Mouse (Mus musculus): Measurements from ENCODE around the gene Gse1.

Gse1 gene

GRCm38 (mm10) chr8:120497503-120497946 is 269.3 kb downstream of the Gse1 start:
- POLR2A ChIA-PET, result interaction anchor here in 2 of 4 experiments (0.6 to 2.4 kb wide), 4 partner anchors 11 to 37 kb away, joined by 3 to 18 read pairs (median 5); no protein-coding TSS in a partner anchor
- CTCF ChIA-PET, result interaction anchor here in 1 of 4 experiments (0.6 to 0.7 kb wide), 2 partner anchors 153 to 171 kb away, joined by 3 to 8 read pairs; no protein-coding TSS in a partner anchor

GRCm38 (mm10) chr8:120498349-120498831 is 270.1 kb downstream of the Gse1 start:
- CTCF ChIA-PET, result interaction anchor here in 2 of 4 experiments (1.0 to 1.1 kb wide), 3 partner anchors 10 to 210 kb away, joined by 3 read pairs; no protein-coding TSS in a partner anchor
- POLR2A ChIA-PET, result interaction anchor here in 3 of 4 experiments (0.6 to 2.4 kb wide), 16 partner anchors 8 to 1417 kb away, joined by 3 to 18 read pairs (median 4); no protein-coding TSS in a partner anchor

- POLR2A ChIA-PET, result interaction anchor here in 3 of 4 experiments (0.5 to 2.4 kb wide), 18 partner anchors 9 to 1417 kb away, joined by 3 to 18 read pairs (median 4); no protein-coding TSS in a partner anchor
- CTCF ChIA-PET, result interaction anchor here in 2 of 4 experiments (1.0 to 1.1 kb wide), 3 partner anchors 10 to 211 kb away, joined by 3 read pairs; no protein-coding TSS in a partner anchor
Measured at GRCm38 (mm10) chr8:120498926-120499605, 270.8 kb downstream of the Gse1 start.

GRCm38 (mm10) chr8:120500701-120501261 is 272.5 kb downstream of the Gse1 start:
- POLR2A ChIA-PET, result interaction anchor here in 2 of 4 experiments (0.9 to 23.4 kb wide), 15 partner anchors 8 to 93 kb away, joined by 3 to 418 read pairs (median 5); no protein-coding TSS in a partner anchor

GRCm38 (mm10) chr8:120501426-120501825 is 273.2 kb downstream of the Gse1 start:
- ChIA-PET CTCF (interaction anchor here (0.6 to 1.5 kb wide), 8 partner anchors 8 to 95 kb away, joined by 3 to 9 read pairs (median 4); no protein-coding TSS in a partner anchor), POLR2A (interaction anchor here in 3 of 4 experiments (0.6 to 23.4 kb wide), 23 partner anchors 8 to 1759 kb away, joined by 3 to 418 read pairs (median 4); no protein-coding TSS in a partner anchor)

More at GRCm38 (mm10) chr8:120500701-120501261, 272.5 kb downstream of the Gse1 start:
- CTCF ChIA-PET, result interaction anchor here (0.6 to 1.5 kb wide), 4 partner anchors 9 to 35 kb away, joined by 3 to 9 read pairs (median 6); no protein-coding TSS in a partner anchor

GRCm38 (mm10) chr8:120502428-120502827 is 274.2 kb downstream of the Gse1 start:
- POLR2A ChIA-PET, result interaction anchor here in 3 of 4 experiments (0.6 to 23.4 kb wide), 11 partner anchors 8 to 101 kb away, joined by 3 to 418 read pairs (median 3); no protein-coding TSS in a partner anchor
- CTCF ChIA-PET, result interaction anchor here in 3 of 4 experiments (0.6 to 1.2 kb wide), 4 partner anchors 10 to 225 kb away, joined by 3 to 11 read pairs (median 4); no protein-coding TSS in a partner anchor

GRCm38 (mm10) chr8:120504251-120505081 is 276.2 kb downstream of the Gse1 start:
- CTCF ChIA-PET, result interaction anchor here (0.5 to 1.8 kb wide), 20 partner anchors 9 to 1074 kb away, joined by 3 to 7 read pairs (median 3); partner anchors contain the start of gene Fbxo31 (in 1 of the 4)

GRCm38 (mm10) chr8:120505082-120505511 is 276.8 kb downstream of the Gse1 start:
- CTCF ChIA-PET, result interaction anchor here in 3 of 4 experiments (0.6 to 1.8 kb wide), 12 partner anchors 8 to 1073 kb away, joined by 3 to 7 read pairs (median 3); partner anchors contain the start of gene Fbxo31 (in 1 of the 3)
- POLR2A ChIA-PET, result interaction anchor here in 3 of 4 experiments (0.6 to 23.4 kb wide), 28 partner anchors 8 to 170 kb away, joined by 3 to 418 read pairs (median 4); no protein-coding TSS in a partner anchor

More at GRCm38 (mm10) chr8:120504251-120505081, 276.2 kb downstream of the Gse1 start:
- POLR2A ChIA-PET, result interaction anchor here in 3 of 4 experiments (0.6 to 23.4 kb wide), 32 partner anchors 8 to 421 kb away, joined by 3 to 418 read pairs (median 4); no protein-coding TSS in a partner anchor

GRCm38 (mm10) chr8:120505619-120506310 is 277.5 kb downstream of the Gse1 start:
- CTCF ChIA-PET, result interaction anchor here in 3 of 4 experiments (0.8 to 1.8 kb wide), 8 partner anchors 13 to 141 kb away, joined by 3 to 7 read pairs (median 4); no protein-coding TSS in a partner anchor

GRCm38 (mm10) chr8:120506562-120506961 is 278.3 kb downstream of the Gse1 start:
- POLR2A ChIA-PET, result interaction anchor here (0.5 to 23.4 kb wide), 7 partner anchors 8 to 26 kb away, joined by 3 to 418 read pairs (median 4); no protein-coding TSS in a partner anchor
- CTCF ChIA-PET, result interaction anchor here in 3 of 4 experiments (0.5 to 1.7 kb wide), 4 partner anchors 14 to 579 kb away, joined by 4 to 8 read pairs (median 4); no protein-coding TSS in a partner anchor

More at GRCm38 (mm10) chr8:120505619-120506310, 277.5 kb downstream of the Gse1 start:
- POLR2A ChIA-PET, result interaction anchor here in 3 of 4 experiments (0.6 to 23.4 kb wide), 19 partner anchors 8 to 294 kb away, joined by 3 to 418 read pairs (median 5); no protein-coding TSS in a partner anchor

- POLR2A ChIA-PET, result interaction anchor here in 2 of 4 experiments (1.1 to 23.4 kb wide), 7 partner anchors 9 to 22 kb away, joined by 3 to 418 read pairs (median 18); no protein-coding TSS in a partner anchor
- CTCF ChIA-PET, result interaction anchor here in 2 of 4 experiments (0.6 to 3.1 kb wide), 5 partner anchors 12 to 180 kb away, joined by 5 to 35 read pairs (median 10); no protein-coding TSS in a partner anchor
Measured at GRCm38 (mm10) chr8:120507290-120507689, 279.0 kb downstream of the Gse1 start.

GRCm38 (mm10) chr8:120509136-120510034 is 281.1 kb downstream of the Gse1 start:
- ChIA-PET CTCF (interaction anchor here (0.5 to 3.1 kb wide), 57 partner anchors 8 to 965 kb away, joined by 3 to 35 read pairs (median 4); no protein-coding TSS in a partner anchor), POLR2A (interaction anchor here (0.6 to 23.4 kb wide), 52 partner anchors 8 to 404 kb away, joined by 3 to 418 read pairs (median 4); partner anchors contain the start of gene Gins2 (in 2 of the 4))

GRCm38 (mm10) chr8:120510035-120510416 is 281.8 kb downstream of the Gse1 start:
- POLR2A ChIA-PET, result interaction anchor here (0.7 to 23.4 kb wide), 33 partner anchors 8 to 222 kb away, joined by 3 to 418 read pairs (median 7); partner anchors contain the start of gene Gins2 (in 2 of the 4)

GRCm38 (mm10) chr8:120510863-120511457 is 282.7 kb downstream of the Gse1 start:
- CTCF ChIA-PET, result interaction anchor here in 2 of 4 experiments (0.8 to 1.0 kb wide), 2 partner anchors 24 to 59 kb away, joined by 3 read pairs; no protein-coding TSS in a partner anchor
- POLR2A ChIA-PET, result interaction anchor here in 3 of 4 experiments (0.9 to 23.4 kb wide), 11 partner anchors 8 to 58 kb away, joined by 3 to 418 read pairs (median 4); no protein-coding TSS in a partner anchor

More at GRCm38 (mm10) chr8:120510035-120510416, 281.8 kb downstream of the Gse1 start:
- CTCF ChIA-PET, result interaction anchor here (0.5 to 3.1 kb wide), 33 partner anchors 9 to 966 kb away, joined by 3 to 35 read pairs (median 5); no protein-coding TSS in a partner anchor
